Mouse (Mus musculus) lung, postnatal 25 days (tissue): ENCODE measurements around the gene Ednrb.
"Not testable (repeated sequence)": the region's sequence is repeated elsewhere in the genome, so short reads cannot be mapped to it uniquely, and the experiment has no call there.

ENCODE experiments used
- DNase-seq: peaks from one replicate; pipeline ENCODE4 v3.0.0; 2022; ENCODE audit warnings: low spot score

Gene Ednrb

DNA sequence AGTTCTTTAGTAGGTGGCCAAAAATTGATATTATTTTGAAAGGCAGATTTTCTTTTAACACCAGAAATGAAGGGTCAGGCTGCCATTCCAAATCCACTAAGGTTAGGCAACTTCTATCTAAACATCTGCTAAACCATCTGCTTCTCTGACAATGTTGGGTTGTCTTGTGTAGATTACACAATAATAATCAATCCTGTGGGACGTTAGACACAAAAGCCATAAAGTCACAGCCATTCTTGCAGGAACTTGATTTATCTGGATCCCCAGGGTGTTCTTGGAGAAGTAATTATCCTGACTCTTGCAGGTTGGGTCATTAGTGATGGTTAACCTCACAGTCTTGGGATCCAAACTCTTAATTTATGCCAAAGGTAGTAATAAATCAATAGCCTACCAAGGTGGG, 21.6 kb downstream of the Ednrb start:
- DNase-seq = no peak

DNA sequence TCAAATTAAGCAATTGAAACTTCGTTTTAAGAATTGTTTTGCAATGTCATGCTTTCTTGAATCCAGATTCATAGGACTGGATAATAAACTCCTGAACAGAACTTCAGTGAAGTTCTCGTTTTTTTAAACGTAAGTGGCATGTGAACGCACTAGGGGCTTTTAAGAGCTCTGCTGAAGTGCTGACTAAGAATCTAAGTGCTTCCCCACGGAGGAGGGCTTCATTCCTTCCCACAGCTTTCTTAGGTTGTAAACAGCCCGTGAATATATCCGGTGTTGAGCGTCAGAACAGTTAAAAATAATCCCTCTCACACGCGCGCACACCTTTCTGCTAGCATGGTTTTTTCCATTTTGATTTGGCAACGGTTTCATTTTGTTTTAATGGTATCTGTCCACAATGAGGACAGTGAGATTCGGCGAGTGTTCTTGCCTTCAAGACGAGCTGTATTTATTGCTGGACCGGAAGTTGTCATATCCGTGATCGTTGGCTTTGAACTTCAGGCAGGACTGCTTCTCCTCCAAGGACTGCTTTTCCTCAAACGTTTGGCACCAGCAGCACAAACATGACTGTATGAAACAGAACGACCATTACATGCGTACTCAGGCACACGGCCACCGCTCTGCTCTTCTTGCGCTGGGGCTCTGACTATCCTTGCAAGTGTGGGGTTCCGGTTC, 27.4 kb downstream of the Ednrb start:
- peak; percentile 60 for DNase-seq

DNA sequence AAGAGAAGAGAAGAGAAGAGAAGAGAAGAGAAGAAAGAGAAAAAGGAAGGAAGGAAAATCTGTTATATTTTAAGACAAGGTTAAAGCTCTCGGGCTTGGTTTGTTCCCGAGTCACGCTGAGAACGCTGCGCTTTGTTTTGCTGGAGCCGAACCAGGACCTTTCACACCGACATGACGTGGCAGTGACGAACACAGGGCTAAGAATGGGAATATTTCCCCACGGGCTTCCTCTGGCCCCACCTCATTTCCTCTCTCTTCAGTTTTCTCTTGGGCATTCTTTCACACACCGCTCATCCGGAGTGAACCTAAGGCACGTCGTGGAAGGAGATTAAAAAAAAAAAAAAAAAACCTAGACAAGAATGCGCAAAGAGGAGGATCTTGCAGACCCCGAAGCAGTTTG, 28.7 kb downstream of the Ednrb start:
- DNase-seq = peak; percentile 64

DNA sequence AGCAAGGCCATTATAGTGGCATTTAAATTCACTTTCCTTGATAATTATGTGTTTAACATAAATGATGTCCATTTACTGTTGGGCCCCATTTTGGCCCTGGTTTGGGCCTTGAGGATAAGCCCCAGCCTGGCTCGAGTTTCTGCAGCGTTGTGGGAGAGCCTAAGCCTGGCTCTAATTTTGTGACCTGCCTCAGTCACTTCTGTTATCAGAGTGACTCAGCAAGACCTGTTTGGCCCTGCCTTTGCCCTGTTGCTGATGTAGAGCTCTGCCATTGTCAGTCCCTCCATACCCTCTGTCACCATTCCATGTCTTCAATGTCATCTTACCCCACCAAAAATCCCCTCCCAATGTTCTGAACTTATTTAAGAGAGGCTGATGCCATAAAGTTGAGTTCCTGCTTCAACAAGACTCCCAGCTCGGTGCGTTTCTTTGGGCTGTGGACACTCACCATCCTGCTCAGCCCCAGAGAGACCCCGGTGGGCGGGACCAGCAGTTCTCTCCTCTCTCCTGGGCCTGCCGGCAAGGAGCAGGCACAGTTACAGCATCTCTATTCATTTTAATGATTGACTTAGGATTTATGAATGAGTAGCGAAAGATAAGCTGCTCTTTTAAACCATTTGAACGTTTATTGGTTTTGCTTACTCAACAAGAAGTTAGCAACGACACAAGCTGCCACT, 30.0 kb downstream of the Ednrb start:
- DNase-seq = no peak

DNA sequence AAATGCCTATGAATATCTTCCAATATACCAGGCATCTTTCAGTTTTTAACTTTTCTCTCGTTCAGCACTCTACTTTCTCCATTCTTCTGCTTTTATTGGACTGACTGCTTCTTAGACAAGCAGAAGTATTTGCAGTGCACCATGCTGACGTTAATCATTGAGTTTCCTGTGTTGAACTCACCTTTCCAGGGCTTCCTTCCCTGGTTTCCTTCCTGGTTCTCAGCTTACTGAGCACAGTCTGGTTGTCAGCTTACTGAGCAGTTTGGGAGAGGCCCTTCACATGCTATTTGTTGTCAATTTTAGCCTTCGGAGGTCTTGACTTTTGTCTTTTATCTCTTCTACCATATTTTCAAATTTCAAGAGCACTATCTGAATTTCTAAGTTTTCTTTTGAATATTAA, 31.0 kb downstream of the Ednrb start:
- peak; percentile 6 for DNase-seq

DNA sequence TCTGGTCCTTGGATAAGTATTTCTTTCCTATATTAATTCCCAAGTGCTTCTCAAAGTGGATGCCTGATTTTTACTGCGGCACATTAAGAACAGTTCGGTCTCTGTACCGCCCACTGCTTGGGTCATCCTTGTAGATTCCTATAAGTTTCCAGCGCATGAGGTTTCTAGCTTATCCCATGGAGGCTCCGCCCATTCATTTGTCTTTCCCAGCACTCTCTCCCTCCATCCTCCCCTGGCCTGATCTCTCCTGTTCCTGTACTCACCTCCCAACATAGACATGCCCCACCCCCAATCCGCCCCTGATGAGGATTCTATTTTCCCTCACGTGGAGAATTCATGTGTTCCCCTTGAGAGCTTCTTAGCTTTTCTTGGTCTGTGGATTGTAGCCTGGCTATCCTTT, 32.9 kb downstream of the Ednrb start:
- no peak for DNase-seq

DNA sequence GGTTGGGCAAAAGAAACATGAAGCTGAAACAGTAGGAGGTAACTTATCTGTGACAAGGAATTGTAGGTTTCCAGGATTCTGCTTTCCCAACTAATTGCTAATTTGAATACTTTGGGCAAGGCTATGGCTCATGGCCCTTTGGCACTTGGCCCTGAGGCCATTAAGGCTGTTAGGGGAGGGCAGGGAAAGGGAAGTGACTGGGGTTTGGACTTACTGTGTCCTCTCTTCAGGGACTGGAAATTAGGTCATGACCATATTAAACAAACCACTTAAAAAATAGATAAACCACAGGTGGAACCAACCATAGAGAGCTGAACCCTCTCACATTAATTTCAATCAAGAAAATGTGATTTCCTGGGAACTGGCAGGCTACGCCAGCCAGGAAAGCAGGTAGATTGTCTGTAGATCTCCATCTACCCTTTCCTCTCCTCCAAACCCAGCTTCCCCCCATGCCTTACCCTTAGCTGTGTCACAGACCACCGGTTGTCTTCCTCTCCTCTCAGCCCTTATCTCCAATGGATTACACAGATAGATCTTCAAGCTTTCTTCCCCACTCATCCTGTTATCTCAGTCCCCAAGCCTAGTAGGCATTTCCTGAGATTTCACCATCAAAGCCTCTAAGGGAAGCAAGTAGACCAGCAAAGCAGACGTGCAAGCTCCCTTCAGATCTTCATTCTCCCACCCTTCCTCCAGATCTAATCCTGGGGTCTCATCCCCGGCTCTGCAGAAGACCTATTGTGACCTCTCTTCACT, 40.1 kb downstream of the Ednrb start:
- DNase-seq = no peak

DNA sequence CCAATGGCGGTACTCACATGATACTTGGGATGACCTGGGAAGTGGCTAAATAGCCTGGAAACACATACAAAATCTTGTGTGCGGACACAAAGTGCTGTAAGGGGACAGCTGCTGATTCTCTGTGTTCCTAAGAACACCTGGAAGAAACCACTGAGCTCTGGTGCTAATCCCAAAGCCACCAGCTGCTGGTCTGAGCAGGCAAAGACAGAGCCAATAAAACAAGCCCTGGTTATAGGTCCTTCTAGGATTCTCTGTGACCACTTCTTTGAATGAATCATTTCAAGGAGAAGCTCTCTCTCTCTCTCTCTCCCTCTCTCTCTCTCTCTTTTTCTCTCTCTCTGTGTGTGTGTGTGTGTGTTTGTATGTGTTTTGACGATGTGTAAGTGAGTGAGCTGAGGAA, 47.1 kb downstream of the Ednrb start:
- no peak for DNase-seq

DNA sequence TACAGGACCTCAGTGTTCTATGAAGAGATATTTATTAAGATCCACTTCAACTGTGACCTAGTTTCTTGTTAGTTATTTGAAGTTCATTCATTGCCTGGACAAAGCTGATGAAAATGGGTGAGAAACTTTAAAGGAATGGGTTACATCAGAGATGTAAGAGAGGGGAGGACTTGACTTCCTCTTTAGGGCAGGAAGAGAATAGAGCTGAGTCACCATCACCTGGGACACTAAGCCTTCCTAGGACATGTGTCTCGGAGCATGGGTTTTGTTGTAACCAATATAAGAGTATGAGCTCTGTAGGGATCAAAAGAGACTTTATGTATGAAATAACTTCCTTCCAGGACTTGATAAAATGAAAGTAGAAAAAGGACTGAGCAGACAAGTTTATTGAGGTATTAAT, 48.6 kb downstream of the Ednrb start:
- no peak for DNase-seq

DNA sequence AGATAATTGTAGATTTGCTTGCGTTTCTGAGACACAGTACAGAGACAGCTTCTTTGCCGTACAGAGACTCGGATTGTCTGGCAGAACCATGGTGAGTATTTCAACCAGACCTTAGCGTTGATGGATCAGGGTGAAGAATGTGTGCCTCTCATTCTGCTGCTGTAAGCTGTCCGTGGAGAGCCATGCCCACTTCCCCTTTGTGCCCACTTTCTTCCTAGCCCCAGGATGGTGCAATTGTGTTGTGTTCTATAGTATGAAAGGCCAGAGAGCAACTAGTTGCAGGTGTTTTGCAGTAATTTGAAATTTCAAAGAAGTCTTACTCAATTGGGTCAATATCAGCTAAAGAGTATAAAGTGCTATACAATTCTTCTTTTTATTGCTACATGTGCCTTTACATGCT, 50.8 kb downstream of the Ednrb start:
- no peak for DNase-seq

DNA sequence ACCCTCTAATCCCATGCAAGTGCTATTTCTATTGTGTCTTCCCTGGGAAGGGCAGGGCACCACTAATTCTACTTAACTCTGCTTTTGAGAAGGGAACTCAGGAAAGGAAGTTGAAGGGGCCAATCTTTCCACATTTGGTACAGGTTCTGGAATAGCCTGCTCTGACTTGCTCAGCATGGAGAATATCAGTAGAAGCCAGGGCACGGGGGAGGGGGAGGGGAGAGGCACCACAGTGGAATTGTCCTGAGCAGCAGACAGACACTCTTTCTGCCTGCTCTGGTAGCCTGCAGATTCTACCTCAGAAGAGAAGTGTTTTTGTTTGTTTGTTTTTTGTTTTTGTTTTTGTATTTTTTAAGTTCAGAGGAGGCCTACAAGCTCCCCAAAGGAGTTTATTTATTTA, 51.5 kb downstream of the Ednrb start:
- no peak for DNase-seq

DNA sequence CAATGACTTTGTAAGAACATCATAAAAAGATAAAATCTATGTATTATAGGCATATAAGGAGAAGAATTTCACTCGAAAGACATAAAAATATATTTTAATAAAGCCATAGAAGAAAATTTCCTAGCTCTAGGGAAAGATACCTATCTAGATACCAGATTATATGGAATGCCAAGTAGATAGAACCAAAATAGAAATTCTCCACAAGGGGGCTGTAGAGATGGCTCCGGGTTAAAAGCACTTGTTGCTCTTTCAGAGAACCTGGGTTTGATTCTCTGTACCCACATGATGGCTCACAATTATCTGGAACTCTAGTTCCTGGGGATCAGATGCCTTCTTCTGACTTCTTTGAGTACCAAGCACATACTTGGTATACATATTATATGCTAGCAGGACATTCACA, 56.7 kb downstream of the Ednrb start:
- no peak for DNase-seq

DNA sequence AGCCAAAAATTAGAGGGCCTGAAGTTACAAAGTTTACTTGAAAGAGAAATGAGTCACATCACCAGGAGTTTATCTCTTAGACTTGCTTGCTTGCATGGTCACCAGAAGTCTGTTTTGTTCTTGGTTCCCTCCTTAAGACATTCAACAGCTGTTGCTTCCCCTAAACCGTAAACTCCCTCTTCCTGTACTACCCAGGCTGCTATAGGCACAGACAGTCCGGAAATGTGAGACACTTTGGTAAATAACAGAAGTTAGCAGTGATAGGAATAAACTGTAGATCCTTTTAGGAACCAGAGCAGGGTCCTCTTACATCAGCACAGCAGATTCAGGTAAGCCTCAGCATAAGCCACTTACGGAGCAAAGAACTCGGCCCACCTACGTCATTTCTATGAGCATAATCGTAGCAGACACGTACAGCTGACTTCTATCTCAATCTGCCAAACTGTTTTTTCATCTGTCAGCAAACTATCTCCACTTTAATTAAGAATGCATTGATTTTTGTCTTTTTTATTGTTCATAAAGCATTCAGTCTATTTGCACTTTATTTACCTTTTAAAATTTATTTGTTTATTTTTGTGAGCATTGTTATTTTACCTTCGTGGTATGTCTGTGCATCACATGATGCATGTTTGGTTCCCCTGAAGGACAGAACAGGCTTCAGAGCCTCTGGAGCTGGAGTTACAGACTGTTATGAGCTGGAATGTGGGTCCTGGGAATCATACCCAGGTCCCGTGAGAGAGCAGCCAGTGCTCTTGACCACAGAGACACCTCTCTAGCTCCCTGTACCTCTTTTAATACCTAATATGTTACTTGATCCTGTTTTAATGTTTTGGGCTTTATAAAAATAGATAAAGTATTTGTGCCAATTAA, 58.9 kb downstream of the Ednrb start:
- peak; percentile 7 for DNase-seq

DNA sequence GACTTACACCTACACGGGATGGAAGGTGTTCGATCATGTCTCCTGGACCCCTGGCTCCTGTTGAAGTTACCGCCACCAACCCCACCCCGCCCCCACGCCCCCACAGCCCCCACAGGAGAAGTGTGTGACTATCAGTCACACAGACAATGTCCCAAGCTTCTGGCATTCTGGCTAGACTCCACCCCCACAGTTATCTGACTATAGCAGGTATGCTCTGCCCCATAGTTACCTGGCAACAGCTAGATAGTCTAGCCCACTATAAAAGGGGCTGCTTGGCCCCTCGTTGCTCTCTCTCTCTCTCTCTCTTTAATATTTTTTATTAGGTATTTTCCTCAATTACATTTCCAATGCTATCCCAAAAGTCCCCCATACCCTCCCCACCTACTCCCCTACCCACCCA, 63.9 kb downstream of the Ednrb start:
- not testable (repeated sequence) for DNase-seq

DNA sequence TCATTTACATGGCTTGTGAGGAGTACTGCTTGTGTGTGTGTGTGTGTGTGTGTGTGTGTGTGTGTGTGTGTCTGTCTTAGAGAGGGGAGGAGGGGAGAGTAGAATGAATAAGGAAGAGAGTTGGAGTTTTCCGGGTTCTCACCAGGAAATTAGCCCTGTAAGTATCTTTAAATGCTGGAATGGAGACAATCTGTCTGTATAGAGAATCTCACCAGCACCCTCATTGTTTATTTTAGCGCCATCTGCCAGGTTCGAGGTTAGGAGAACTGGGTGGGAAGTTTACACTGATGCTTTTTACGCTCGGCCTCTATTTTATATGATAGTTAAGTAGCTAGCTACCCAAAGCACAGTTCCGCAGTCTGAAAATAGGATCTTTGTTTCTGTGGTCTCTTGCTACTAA, 64.9 kb downstream of the Ednrb start:
- no peak for DNase-seq

DNA sequence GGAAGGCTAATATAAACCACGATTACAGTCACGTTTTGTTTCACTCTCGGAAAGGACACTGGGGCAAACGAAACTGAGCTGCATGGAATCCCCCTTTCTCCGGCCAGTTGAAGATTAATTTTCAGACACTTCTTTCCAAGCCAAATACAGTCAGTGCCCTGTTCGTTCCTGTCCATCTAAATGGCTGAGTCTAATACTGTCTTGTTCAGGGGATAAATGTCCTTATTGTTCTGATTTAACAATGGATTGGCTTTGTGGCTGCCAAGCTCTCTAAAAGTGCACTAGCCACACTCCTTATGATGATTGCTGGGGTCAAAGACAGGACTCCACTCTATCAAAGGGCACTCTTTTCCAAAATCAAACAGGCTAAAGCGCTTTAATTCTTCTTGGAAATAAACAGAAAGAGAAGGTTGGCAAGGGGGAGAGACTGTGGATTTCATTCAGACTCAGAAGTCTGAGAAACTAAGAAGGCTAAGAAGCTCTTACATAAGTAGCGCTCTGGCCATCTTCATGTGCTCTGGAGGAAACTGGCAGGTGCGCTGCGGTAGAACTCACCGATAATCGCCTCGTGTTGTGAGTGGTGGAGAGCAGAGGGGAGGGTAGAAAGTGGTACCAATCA, 65.6 kb downstream of the Ednrb start:
- no peak for DNase-seq

DNA sequence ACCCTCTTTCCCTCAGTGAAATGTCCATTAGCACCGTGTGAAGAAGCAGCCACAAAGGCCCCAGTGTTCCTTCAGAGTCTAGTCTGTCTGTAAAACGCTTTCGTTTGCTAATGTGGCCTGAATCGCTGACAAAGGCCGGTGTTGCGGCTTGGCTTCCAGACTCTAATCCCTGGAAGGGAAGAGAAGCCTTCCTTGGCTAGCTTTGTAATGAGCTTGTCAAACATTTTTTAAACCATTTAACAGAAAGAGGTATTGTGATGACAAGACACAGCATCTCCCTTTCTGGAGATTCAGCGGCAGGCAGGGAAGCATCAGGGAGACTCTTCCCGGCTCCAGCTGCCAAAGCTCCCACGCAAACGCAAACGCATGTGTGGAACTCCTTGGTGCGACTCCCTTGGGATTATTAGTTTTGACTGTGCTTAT, 66.2 kb downstream of the Ednrb start:
- DNase-seq = no peak

DNA sequence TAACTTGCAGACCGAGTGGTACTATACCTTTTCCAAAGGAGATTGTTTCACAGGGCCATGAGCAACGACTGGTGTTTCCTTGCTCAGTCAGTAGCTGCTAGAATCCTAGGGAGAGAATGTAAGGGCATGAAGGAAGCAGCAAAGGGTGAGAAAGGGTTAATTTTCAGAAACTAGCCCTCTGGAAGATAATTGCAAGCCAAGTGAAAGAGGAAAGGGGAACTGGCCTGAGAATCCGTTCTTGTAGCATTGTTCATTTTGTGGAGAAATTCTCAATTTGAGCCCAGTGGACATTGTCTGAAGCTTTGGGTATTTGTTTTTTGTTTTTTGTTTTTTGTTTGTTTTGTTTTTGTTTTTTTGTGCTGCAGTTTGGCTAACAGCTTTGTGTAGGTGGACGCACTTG, 66.8 kb downstream of the Ednrb start:
- DNase-seq = no peak

DNA sequence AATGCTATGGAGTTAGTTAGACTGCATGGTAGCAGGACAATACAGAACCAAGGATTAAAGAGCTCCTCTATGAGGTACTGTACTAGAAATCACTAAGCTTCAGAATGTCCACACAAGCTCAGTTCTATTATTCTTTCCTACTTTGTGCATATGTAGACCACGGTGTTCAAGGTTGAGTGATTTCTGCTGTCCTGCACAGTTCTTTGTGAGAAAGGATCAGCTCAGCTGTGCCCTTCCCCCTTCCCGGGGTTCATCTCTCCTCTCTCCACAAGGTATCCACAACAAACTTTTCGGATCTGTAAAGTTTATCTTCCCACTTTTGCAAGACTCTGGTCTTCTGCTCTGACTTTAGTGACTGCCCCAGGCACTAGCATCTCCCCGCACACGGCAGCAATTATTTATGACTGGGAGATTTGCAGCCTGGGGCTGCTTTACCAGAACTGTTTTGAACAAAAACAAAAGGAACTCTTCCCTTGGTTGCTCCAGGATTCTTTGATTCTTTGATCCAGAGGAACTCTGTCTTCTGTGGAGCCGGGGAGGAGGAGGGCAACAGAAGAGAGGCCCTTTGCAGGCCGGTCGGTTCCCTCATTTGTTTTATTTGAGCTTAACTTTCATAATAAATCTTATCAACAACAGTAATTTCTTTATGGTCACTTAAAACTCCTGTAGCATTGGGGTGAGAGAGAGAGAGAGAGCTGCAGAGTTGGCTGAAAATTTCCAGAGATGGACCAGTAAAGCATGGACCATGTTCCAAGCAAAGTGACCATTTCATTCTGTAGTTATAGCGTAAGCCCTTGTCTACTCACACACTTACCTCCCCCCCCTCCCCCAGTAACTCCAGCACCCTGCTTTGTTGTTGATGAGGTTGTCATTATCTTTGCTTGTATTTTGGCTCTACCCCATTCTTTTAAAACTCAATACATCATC, 74.6 kb downstream of the Ednrb start:
- no peak for DNase-seq

DNA sequence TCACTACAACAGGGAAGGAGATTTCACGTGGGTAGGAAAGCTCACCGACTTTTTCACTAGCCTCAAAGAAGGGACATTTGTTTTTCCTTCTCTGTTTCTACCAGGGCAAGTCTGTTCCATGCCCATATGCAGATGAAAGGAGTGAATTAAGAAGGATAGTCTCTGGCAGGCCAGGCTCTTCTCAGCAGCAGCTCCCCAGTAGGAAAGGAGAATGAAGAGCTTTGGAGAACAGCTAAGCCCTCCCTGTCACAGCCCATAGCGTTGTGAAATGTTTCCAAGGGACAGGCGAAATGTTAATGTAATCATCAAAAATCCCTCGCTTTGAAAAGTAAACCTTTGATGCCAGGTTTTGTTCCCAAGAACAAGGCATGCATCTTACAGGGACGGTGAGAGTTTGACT, 76.7 kb downstream of the Ednrb start:
- DNase-seq = no peak
